Mouse (Mus musculus): ENCODE data around the gene Rhof. TPM values are rescaled to one million over a fixed set of nuclear protein-coding genes. Genes with fewer than 3 reads are reported as not detected.

Rhof gene
- polyA plus RNA-seq, 1 experiment from 2014 or later, result 3.2 TPM

GRCm38 (mm10) chr5:123080510-123080909 is 52.0 kb downstream of the Rhof start:
- Histone ChIP-seq H3K4me3 (replicated peaks; ENCODE audit: low read depth, low read length) (no peak overlapping the region), H3K27me3 (ENCODE audit: insufficient read depth, low read length) (no peaks in the 10 kb centered on the region), H3K4me1 (replicated peaks; ENCODE audit: insufficient read depth, low read length) (peaks cover 10% of the 10 kb centered on the region; the same call in 1 of the 2 replicates), H3K9ac (ENCODE audit: low read depth, low read length) (no peak overlapping the region), H3K9me3 (replicated peaks; ENCODE audit: low read length) (no peaks in the 10 kb centered on the region; the same call in 1 of the 2 replicates), H3K36me3 (ENCODE audit: insufficient read depth, low read length) (no peaks in the 10 kb centered on the region), H3K4me2 (ENCODE audit: low read length) (no peak overlapping the region), H3K27ac (no peak overlapping the region)
- DNase-seq (ENCODE audit: low spot score) (no peak), ATAC-seq (replicated peaks; ENCODE audit: low FRiP score, low read depth) (no peak)
- WGBS, result 87% methylated on average over 13 of the region's 13 CpGs
- peak; percentile 46; the same call in 1 of the 2 replicates for TF ChIP-seq CTCF (IDR thresholded peaks at IDR 0.05; ENCODE audit: low read depth)

- WGBS, result 13% methylated on average over 8 of the region's 8 CpGs
These were observed 52.5 kb downstream of the Rhof start for GRCm38 (mm10) chr5:123080041-123080440.

GRCm38 (mm10) chr5:123079568-123079967 is 52.9 kb downstream of the Rhof start:
- no peak overlapping the region for H3K9ac ChIP-seq (ENCODE audit: low read depth, low read length)
- H3K9me3 ChIP-seq (replicated peaks; ENCODE audit: low read length), result no peaks in the 10 kb centered on the region; the same call in 1 of the 2 replicates
- ATAC-seq (replicated peaks; ENCODE audit: low FRiP score, low read depth) (no peak), DNase-seq (ENCODE audit: low spot score) (no peak)
- no peak for TF ChIP-seq CTCF (IDR thresholded peaks at IDR 0.05; ENCODE audit: low read depth)
- no peaks in the 10 kb centered on the region for H3K36me3 ChIP-seq (ENCODE audit: insufficient read depth, low read length)
- H3K27me3 ChIP-seq (ENCODE audit: insufficient read depth, low read length), result no peaks in the 10 kb centered on the region
- peaks cover 10% of the 10 kb centered on the region; the same call in 1 of the 2 replicates for H3K4me1 ChIP-seq (replicated peaks; ENCODE audit: insufficient read depth, low read length)
- peak overlapping the region; percentile 23; the same call in 1 of the 2 replicates for H3K4me2 ChIP-seq (ENCODE audit: low read length)
- H3K27ac ChIP-seq, result peak overlapping the region; percentile 66; the same call in 1 of the 2 replicates
- no peak overlapping the region for H3K4me3 ChIP-seq (replicated peaks; ENCODE audit: low read depth, low read length)
- 68% methylated on average over 1 of the region's 1 CpGs for WGBS

More at GRCm38 (mm10) chr5:123080041-123080440, 52.5 kb downstream of the Rhof start:
- no peak for TF ChIP-seq CTCF (IDR thresholded peaks at IDR 0.05; ENCODE audit: low read depth)
- Histone ChIP-seq H3K27me3 (ENCODE audit: insufficient read depth, low read length) (no peaks in the 10 kb centered on the region), H3K9ac (ENCODE audit: low read depth, low read length) (no peak overlapping the region), H3K27ac (peak overlapping the region; percentile 66; the same call in 1 of the 2 replicates), H3K4me1 (replicated peaks; ENCODE audit: insufficient read depth, low read length) (peaks cover 10% of the 10 kb centered on the region; the same call in 1 of the 2 replicates), H3K4me3 (replicated peaks; ENCODE audit: low read depth, low read length) (no peak overlapping the region), H3K9me3 (replicated peaks; ENCODE audit: low read length) (no peaks in the 10 kb centered on the region; the same call in 1 of the 2 replicates), H3K4me2 (ENCODE audit: low read length) (peak overlapping the region; percentile 23; the same call in 1 of the 2 replicates), H3K36me3 (ENCODE audit: insufficient read depth, low read length) (no peaks in the 10 kb centered on the region)
- ATAC-seq (replicated peaks; ENCODE audit: low FRiP score, low read depth) (no peak), DNase-seq (ENCODE audit: low spot score) (peak; percentile 87)

GRCm38 (mm10) chr5:123076419-123077281 is 55.8 kb downstream of the Rhof start:
- no peak for TF ChIP-seq CTCF (IDR thresholded peaks at IDR 0.05; ENCODE audit: low read depth)
- H3K9ac ChIP-seq (ENCODE audit: low read depth, low read length), result peak overlapping the region; percentile 63
- peak; percentile 68 for DNase-seq (ENCODE audit: low spot score)
- peak; percentile 73 for ATAC-seq (replicated peaks; ENCODE audit: low FRiP score, low read depth)
- no peaks in the 10 kb centered on the region for H3K27me3 ChIP-seq (ENCODE audit: insufficient read depth, low read length)
- no peaks in the 10 kb centered on the region for H3K36me3 ChIP-seq (ENCODE audit: insufficient read depth, low read length)
- H3K27ac ChIP-seq, result peak overlapping the region; percentile 61
- H3K4me1 ChIP-seq (replicated peaks; ENCODE audit: insufficient read depth, low read length), result peaks cover 10% of the 10 kb centered on the region; the same call in 1 of the 2 replicates
- H3K4me3 ChIP-seq (replicated peaks; ENCODE audit: low read depth, low read length), result peak overlapping the region; percentile 67
- peak overlapping the region; percentile 96 for H3K4me2 ChIP-seq (ENCODE audit: low read length)
- H3K9me3 ChIP-seq (replicated peaks; ENCODE audit: low read length), result no peaks in the 10 kb centered on the region; the same call in 1 of the 2 replicates
- 2% methylated on average over 35 of the region's 35 CpGs for WGBS

GRCm38 (mm10) chr5:123075576-123076418 is 56.7 kb downstream of the Rhof start:
- H3K36me3 ChIP-seq (ENCODE audit: insufficient read depth, low read length), result no peaks in the 10 kb centered on the region
- H3K4me2 ChIP-seq (ENCODE audit: low read length), result peak overlapping the region; percentile 96
- H3K9ac ChIP-seq (ENCODE audit: low read depth, low read length), result peak overlapping the region; percentile 63
- TF ChIP-seq CTCF (IDR thresholded peaks at IDR 0.05; ENCODE audit: low read depth), result no peak
- peak overlapping the region; percentile 67 for H3K4me3 ChIP-seq (replicated peaks; ENCODE audit: low read depth, low read length)
- H3K4me1 ChIP-seq (replicated peaks; ENCODE audit: insufficient read depth, low read length), result peaks cover 10% of the 10 kb centered on the region; the same call in 1 of the 2 replicates
- no peaks in the 10 kb centered on the region for H3K27me3 ChIP-seq (ENCODE audit: insufficient read depth, low read length)
- ATAC-seq (replicated peaks; ENCODE audit: low FRiP score, low read depth), result peak; percentile 89
- 6% methylated on average over 36 of the region's 45 CpGs for WGBS
- no peaks in the 10 kb centered on the region; the same call in 1 of the 2 replicates for H3K9me3 ChIP-seq (replicated peaks; ENCODE audit: low read length)
- H3K27ac ChIP-seq, result peak overlapping the region; percentile 61
- DNase-seq (ENCODE audit: low spot score), result peak; percentile 94

GRCm38 (mm10) chr5:123068714-123069113 is 63.8 kb downstream of the Rhof start:
- H3K4me2 ChIP-seq (ENCODE audit: low read length), result no peak overlapping the region
- no peak overlapping the region for H3K4me3 ChIP-seq (replicated peaks; ENCODE audit: low read depth, low read length)
- no peaks in the 10 kb centered on the region for H3K4me1 ChIP-seq (replicated peaks; ENCODE audit: insufficient read depth, low read length)
- DNase-seq (ENCODE audit: low spot score) (no peak), ATAC-seq (replicated peaks; ENCODE audit: low FRiP score, low read depth) (no peak)
- H3K9ac ChIP-seq (ENCODE audit: low read depth, low read length), result no peak overlapping the region
- H3K27me3 ChIP-seq (ENCODE audit: insufficient read depth, low read length), result no peaks in the 10 kb centered on the region
- no peak overlapping the region for H3K27ac ChIP-seq
- no peaks in the 10 kb centered on the region for H3K36me3 ChIP-seq (ENCODE audit: insufficient read depth, low read length)
- 95% methylated on average over 2 of the region's 2 CpGs for WGBS
- no peak for TF ChIP-seq CTCF (IDR thresholded peaks at IDR 0.05; ENCODE audit: low read depth)
- H3K9me3 ChIP-seq (replicated peaks; ENCODE audit: low read length), result no peaks in the 10 kb centered on the region
